Mouse (Mus musculus) liver, embryonic 14.5 days (tissue): ENCODE data around the gene Hps6. TPM values are rescaled to one million over a fixed set of nuclear protein-coding genes. Genes with fewer than 3 reads are reported as not detected.

ENCODE experiments used
- ATAC-seq: fragments of 200-750 bp; cut with Nextera tagmentation; 2 replicates; pipeline ENCODE4 v1.8.0; 2017; ENCODE audit warnings: moderate number of reproducible peaks, mild to moderate bottlenecking, moderate library complexity; ENCODE audit not compliant: insufficient read depth
- DNase-seq, 3 experiments: peaks; one replicate each; pipeline ENCODE4 v3.0.0-alpha.2; 2012 to 2013; ENCODE audit warnings: low read depth in 3 of 3, low spot score in 3 of 3
- H3K27ac ChIP-seq: fragments of 300-500 bp; sonication (generic); 2 replicates; pipeline ENCODE4 v1.5.1; 2014; ENCODE audit warnings: moderate library complexity, mild to moderate bottlenecking, control low read depth, inconsistent platforms
- H3K27me3 ChIP-seq: fragments of 300-500 bp; sonication (generic); 2 replicates; pipeline ENCODE4 v1.6.1; 2014; ENCODE audit warnings: mild to moderate bottlenecking, low read length, moderate library complexity; ENCODE audit not compliant: control insufficient read depth, insufficient read depth
- H3K36me3 ChIP-seq: fragments of 300-500 bp; sonication (generic); replicated peaks from 2 replicates; pipeline ENCODE4 v1.6.1; 2014; ENCODE audit warnings: low read depth; ENCODE audit not compliant: control insufficient read depth, insufficient read depth
- H3K4me1 ChIP-seq, 2 experiments: fragments of 200-500 bp in 1 of 2; fragments of 300-500 bp in 1 of 2; sonication (generic) in 1 of 2; replicated peaks; 2 replicates each; pipeline ENCODE4 v1.6.1; 2012 to 2014; ENCODE audit warnings: antibody characterized with exemption in 1 of 2, inconsistent platforms in 1 of 2, low read length in 1 of 2; ENCODE audit not compliant: control insufficient read depth in 2 of 2, insufficient read depth in 2 of 2
- H3K4me2 ChIP-seq: fragments of 300-500 bp; sonication (generic); 2 replicates; pipeline ENCODE4 v1.6.1; 2014; ENCODE audit warnings: low read depth, mild to moderate bottlenecking, control low read depth, moderate library complexity
- H3K4me3 ChIP-seq, 2 experiments: fragments of 200-500 bp in 1 of 2; fragments of 300-500 bp in 1 of 2; sonication (generic) in 1 of 2; 2 replicates each; pipeline ENCODE4 v1.5.1; 2012 to 2014; ENCODE audit warnings: low read depth in 2 of 2, low read length in 2 of 2, mild to moderate bottlenecking in 2 of 2, control low read depth in 1 of 2, inconsistent platforms in 1 of 2, moderate library complexity in 1 of 2; ENCODE audit not compliant: insufficient read depth in 1 of 2
- H3K9ac ChIP-seq: fragments of 300-500 bp; sonication (generic); replicated peaks from 2 replicates; pipeline ENCODE4 v1.6.1; 2014; ENCODE audit warnings: mild to moderate bottlenecking, control low read depth, moderate library complexity
- H3K9me3 ChIP-seq: fragments of 300-500 bp; sonication (generic); 2 replicates; pipeline ENCODE4 v1.6.1; 2016; ENCODE audit warnings: low read length, mixed read lengths; ENCODE audit not compliant: control insufficient read depth
- CTCF ChIP-seq: IDR thresholded peaks from 2 replicates; pipeline ENCODE4 v1.5.1; 2016; ENCODE audit warnings: antibody characterized with exemption, low read depth, control low read depth
- EP300 ChIP-seq: IDR thresholded peaks from 2 replicates; pipeline ENCODE4 v1.6.1; 2016; ENCODE audit warnings: antibody characterized with exemption, low read depth
- WGBS: fragments of 180-500 bp; shearing (Covaris S2); extraction: QIAGEN DNeasy Blood & Tissue Kit; methylation state at CpG from one replicate; pipeline ENCODE4 v1.1.7; 2014; ENCODE audit not compliant: insufficient replicate concordance; 5-methylcytosine and 5-hydroxymethylcytosine counted together
- polyA plus RNA-seq, 2 experiments: library from polyadenylated mRNA; depleted of rRNA in 1 of 2; stranded (reverse) in 1 of 2; unstranded in 1 of 2; fragments of >200 nt; fragmentation: Nextera tagmentation in 1 of 2; extraction: Ambion mirVana in 1 of 2; gene quantifications; 2 replicates each; pipeline versions ENCODE4 v1.2.1 to v1.2.3; 2012 to 2014

Hps6 gene
- polyA plus RNA-seq, 2 experiments, result 1.2 to 1.4 TPM

GRCm38 (mm10) chr19:45998694-45999217 is 4.6 kb upstream of the Hps6 start:
- DNase-seq, result no peak
- Histone ChIP-seq H3K9ac (no peak overlapping the region; the same call in 1 of the 2 replicates), H3K4me2 (peak overlapping the region; percentile 78), H3K9me3 (no peaks in the 10 kb centered on the region; the same call in 1 of the 2 replicates), H3K36me3 (no peaks in the 10 kb centered on the region), H3K27me3 (no peaks in the 10 kb centered on the region), H3K4me1 (peaks cover 4 to 13% of the 10 kb centered on the region in 2 experiments; a peak in 3 of 4 replicates), H3K4me3 (peak overlapping the region; percentile 56 to 70), H3K27ac (no peak overlapping the region)
- no peak for ATAC-seq
- 7% methylated on average over 8 of the region's 8 CpGs for WGBS
- TF ChIP-seq CTCF (no peak), EP300 (no peak)

GRCm38 (mm10) chr19:45999378-45999777 is 3.9 kb upstream of the Hps6 start:
- no peak overlapping the region for H3K27ac ChIP-seq
- WGBS, result 48% methylated on average over 1 of the region's 1 CpGs
- peaks cover 4 to 15% of the 10 kb centered on the region in 2 experiments; a peak in 3 of 4 replicates for H3K4me1 ChIP-seq
- no peak for ATAC-seq
- no peaks in the 10 kb centered on the region; the same call in 1 of the 2 replicates for H3K9me3 ChIP-seq
- no peaks in the 10 kb centered on the region for H3K27me3 ChIP-seq
- H3K36me3 ChIP-seq, result no peaks in the 10 kb centered on the region
- DNase-seq, result no peak
- peak overlapping the region; percentile 78; the same call in 1 of the 2 replicates for H3K4me2 ChIP-seq
- TF ChIP-seq EP300, result no peak
- no peak for TF ChIP-seq CTCF
- H3K4me3 ChIP-seq, result no peak overlapping the region
- no peak overlapping the region for H3K9ac ChIP-seq

- no peak for TF ChIP-seq EP300
- no peak for TF ChIP-seq CTCF
- Histone ChIP-seq H3K4me1 (peaks cover 4 to 12% of the 10 kb centered on the region in 2 experiments; a peak in 3 of 4 replicates), H3K36me3 (no peaks in the 10 kb centered on the region), H3K27me3 (no peaks in the 10 kb centered on the region), H3K4me3 (no peak overlapping the region), H3K27ac (no peak overlapping the region), H3K4me2 (no peak overlapping the region), H3K9ac (no peak overlapping the region), H3K9me3 (no peaks in the 10 kb centered on the region)
- ATAC-seq (no peak), DNase-seq (no peak)
- 50% methylated on average over 9 of the region's 9 CpGs for WGBS
Observed at GRCm38 (mm10) chr19:46002279-46002678, 1.0 kb upstream of the Hps6 start.

- no peaks in the 10 kb centered on the region for H3K36me3 ChIP-seq
- TF ChIP-seq EP300, result no peak
- no peak for TF ChIP-seq CTCF
- H3K4me2 ChIP-seq, result no peak overlapping the region
- H3K4me1 ChIP-seq, result peaks cover 0 to 5% of the 10 kb centered on the region in 2 experiments; a peak in 2 of 4 replicates
- no peak for DNase-seq
- no peaks in the 10 kb centered on the region for H3K9me3 ChIP-seq
- no peak overlapping the region for H3K9ac ChIP-seq
- 77% methylated on average over 17 of the region's 17 CpGs for whole genome bisulfite sequencing
- H3K4me3 ChIP-seq, result no peak overlapping the region
- H3K27me3 ChIP-seq, result no peaks in the 10 kb centered on the region
- no peak for ATAC-seq
- H3K27ac ChIP-seq, result no peak overlapping the region
Observed at GRCm38 (mm10) chr19:46004814-46005466, 1.6 kb downstream of the Hps6 start.

- no peak overlapping the region for H3K4me3 ChIP-seq
- DNase-seq (no peak), ATAC-seq (no peak)
- H3K27me3 ChIP-seq, result no peaks in the 10 kb centered on the region
- WGBS, result 77% methylated on average over 7 of the region's 7 CpGs
- no peaks in the 10 kb centered on the region for H3K9me3 ChIP-seq
- H3K36me3 ChIP-seq, result no peaks in the 10 kb centered on the region
- no peak overlapping the region for H3K9ac ChIP-seq
- no peak for TF ChIP-seq CTCF
- no peak for TF ChIP-seq EP300
- peaks cover 0 to 5% of the 10 kb centered on the region in 2 experiments; a peak in 2 of 4 replicates for H3K4me1 ChIP-seq
- H3K4me2 ChIP-seq, result no peak overlapping the region
- no peak overlapping the region for H3K27ac ChIP-seq
Observed at GRCm38 (mm10) chr19:46005680-46006079, 2.4 kb downstream of the Hps6 start.
